Comparison of ENCODE assay signal across 33 mouse cellular contexts in the genomic region with DNA sequence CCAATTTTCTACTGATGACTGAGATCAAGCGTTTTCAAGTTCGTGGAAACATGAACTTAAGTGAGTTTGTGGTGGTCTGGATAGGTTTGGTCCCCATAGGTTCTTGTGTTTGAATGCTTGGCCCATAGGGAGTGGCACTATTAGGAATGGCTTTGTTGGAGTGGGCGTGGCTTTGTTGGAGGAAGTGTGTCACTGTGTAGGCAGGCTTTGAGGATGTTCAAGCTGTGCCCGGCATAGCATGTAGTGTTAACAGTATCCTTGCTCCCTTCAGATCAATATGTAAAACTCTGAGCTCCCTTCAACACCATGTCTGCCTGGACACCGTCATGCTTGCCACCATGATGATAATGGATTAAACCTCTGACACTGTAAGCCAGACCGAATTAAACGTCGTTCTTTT.
"Had no signal": no experiment of that assay in that cellular context is flagged by ENCODE, and none has a peak within 500 bp of the region (broad histone marks: within the 10 kb centered on the region; RNA-seq: fewer than 3 reads in every experiment).

No protein-coding gene starts in this region.

- H3K4me1 ChIP-seq: heart, embryonic 15.5 days; hindbrain, embryonic 15.5 days had no signal

- DNase-seq: heart, postnatal 10 days; heart, postnatal 14 days; heart, postnatal 36 days; heart, postnatal 4 days; kidney, adult 11 months; kidney, adult 18-20 months; kidney, adult 2 months; kidney, adult 8-10 months; kidney, adult 9 months; kidney, postnatal 10 days; kidney, postnatal 14 days; kidney, postnatal 25 days; kidney, postnatal 36 days; kidney, postnatal 4 days; layer of hippocampus, adult 9-11 months; layer of hippocampus, postnatal 36 days had no signal

- H3K9ac ChIP-seq: heart, embryonic 13.5 days; heart, embryonic 15.5 days; hindbrain, embryonic 12.5 days; hindbrain, embryonic 13.5 days; hindbrain, embryonic 14.5 days; hindbrain, embryonic 15.5 days; intestine, embryonic 15.5 days; kidney, embryonic 15.5 days had no signal

- ATAC-seq: hindbrain, embryonic 16.5 days; hindbrain, postnatal 0 days; inflammation-experienced regulatory T-cells, adult 6 months; intestine, embryonic 15.5 days; intestine, embryonic 16.5 days; intestine, postnatal 0 days had no signal

- H3K4me3 ChIP-seq: heart, embryonic 13.5 days; heart, embryonic 15.5 days; hindbrain, embryonic 10.5 days; hindbrain, embryonic 12.5 days; hindbrain, embryonic 13.5 days; hindbrain, embryonic 15.5 days; intestine, embryonic 15.5 days; kidney, embryonic 15.5 days; layer of hippocampus, adult 2 months; left cerebral cortex, adult 2 months had no signal

- H3K27me3 ChIP-seq: heart, embryonic 13.5 days; heart, embryonic 15.5 days; hindbrain, embryonic 12.5 days; hindbrain, embryonic 13.5 days; hindbrain, embryonic 15.5 days; intestine, embryonic 15.5 days; kidney, embryonic 15.5 days had no signal

- H3K36me3 ChIP-seq: heart, embryonic 13.5 days; heart, embryonic 15.5 days; hindbrain, embryonic 10.5 days; hindbrain, embryonic 12.5 days; hindbrain, embryonic 13.5 days; hindbrain, embryonic 15.5 days; intestine, embryonic 15.5 days; kidney, embryonic 15.5 days had no signal

- H3K27ac ChIP-seq: heart, embryonic 13.5 days; heart, embryonic 15.5 days; hindbrain, embryonic 10.5 days; hindbrain, embryonic 12.5 days; hindbrain, embryonic 13.5 days; hindbrain, embryonic 14.5 days; hindbrain, embryonic 15.5 days; hindbrain, postnatal 0 days; intestine, embryonic 15.5 days; kidney, embryonic 15.5 days; kidney, postnatal 0 days; layer of hippocampus, adult 2 months; left cerebral cortex, adult 2 months had no signal
